In genomic region chr7:133792771-133793170, GRCm38 (mm10) we compare ENCODE assay signal across 10 mouse cellular contexts. TPM values are rescaled to one million over a fixed set of nuclear protein-coding genes. Genes with fewer than 3 reads are reported as not detected.
"Had no signal": no experiment of that assay in that cellular context is flagged by ENCODE, and none has a peak within 500 bp of the region (broad histone marks: within the 10 kb centered on the region; RNA-seq: fewer than 3 reads in every experiment).

No protein-coding gene starts in this region.

- H3K36me3 ChIP-seq: limb, embryonic 12.5 days; liver, embryonic 12.5 days; midbrain, embryonic 12.5 days; neural tube, embryonic 15.5 days had no signal

- H3K27ac ChIP-seq: limb, embryonic 12.5 days; liver, embryonic 12.5 days; macrophage; midbrain, embryonic 12.5 days; neural tube, embryonic 15.5 days had no signal

- H3K9ac ChIP-seq: limb, embryonic 12.5 days; liver, embryonic 12.5 days; midbrain, embryonic 12.5 days; neural tube, embryonic 15.5 days had no signal

- H3K27me3 ChIP-seq: limb, embryonic 12.5 days; liver, embryonic 12.5 days; midbrain, embryonic 12.5 days; neural tube, embryonic 15.5 days had no signal

- H3K4me2 ChIP-seq: limb, embryonic 12.5 days; liver, embryonic 12.5 days; midbrain, embryonic 12.5 days; neural tube, embryonic 15.5 days had no signal

- DNase-seq: right cerebral cortex, postnatal 25 days; thymus, postnatal 4 days had no signal

- H3K4me3 ChIP-seq: limb, embryonic 12.5 days; liver, embryonic 12.5 days; midbrain, embryonic 12.5 days; neural tube, embryonic 15.5 days had no signal

- H3K4me1 ChIP-seq: limb, embryonic 12.5 days; liver, embryonic 12.5 days; midbrain, embryonic 12.5 days had no signal

- ATAC-seq: liver, embryonic 12.5 days; midbrain, embryonic 16.5 days had no signal

- H3K9me3 ChIP-seq: limb, embryonic 12.5 days; liver, embryonic 12.5 days; midbrain, embryonic 12.5 days; neural tube, embryonic 15.5 days had no signal

RNA-seq across cellular contexts. Expression of gene Fank1, which starts 16.1 kb away (rescaled TPM):
- total RNA-seq: megakaryocyte-erythroid progenitor cell, adult 5-6 weeks had no signal
- polyA plus RNA-seq: liver, embryonic 16.5 days; macrophage had no signal
